Mouse (Mus musculus) MEL (cell line): ENCODE measurements at regions not wholly inside any gene's neighbourhood (a gene's known extent, or its start where the extent isn't known, plus 50 kb on each side); places are given as distances from the start of the nearest gene placed in this dataset.

Experiments used
- BHLHE40 ChIP-seq: IDR thresholded peaks from 2 replicates; pipeline ENCODE4 v1.6.1; 2012; ENCODE audit warnings: low read depth, mild to moderate bottlenecking, inconsistent platforms, low read length, improper control_type of control experiment, borderline replicate concordance
- CTCF ChIP-seq, 3 experiments: IDR thresholded peaks in 2 of 3; conservative IDR thresholded peaks in 1 of 3; 2 replicates each; pipeline ENCODE4 v1.5.1; 2011 to 2012; ENCODE audit warnings: low read length in 3 of 3, low read depth in 2 of 3, mild to moderate bottlenecking in 2 of 3, improper control_type of control experiment in 1 of 3, inconsistent platforms in 1 of 3, mixed read lengths in 1 of 3, moderate library complexity in 1 of 3; ENCODE audit not compliant: control insufficient read depth in 1 of 3, insufficient read depth in 1 of 3, poor library complexity in 1 of 3, severe bottlenecking in 1 of 3
- E2F4 ChIP-seq: IDR thresholded peaks from 2 replicates; pipeline ENCODE4 v1.6.1; 2011; ENCODE audit warnings: low read depth, low read length, improper control_type of control experiment, borderline replicate concordance
- KAT2A ChIP-seq: conservative IDR thresholded peaks from 2 replicates; pipeline ENCODE4 v1.6.1; 2012; ENCODE audit warnings: low read depth, low read length, improper control_type of control experiment, inconsistent platforms
- MAFK ChIP-seq: IDR thresholded peaks from 2 replicates; pipeline ENCODE4 v1.6.1; 2011; ENCODE audit warnings: low read depth, mild to moderate bottlenecking, low read length, improper control_type of control experiment, borderline replicate concordance
- MAX ChIP-seq: IDR thresholded peaks from 2 replicates; pipeline ENCODE4 v1.6.1; 2011; ENCODE audit warnings: low read length, improper control_type of control experiment
- POLR2A ChIP-seq, 2 experiments: IDR thresholded peaks; 2 replicates each; pipeline ENCODE4 v1.6.1; 2011 to 2012; ENCODE audit warnings: low read length in 2 of 2, mild to moderate bottlenecking in 2 of 2, control low read depth in 1 of 2, improper control_type of control experiment in 1 of 2, low read depth in 1 of 2, moderate library complexity in 1 of 2; ENCODE audit not compliant: control insufficient read depth in 1 of 2, insufficient read depth in 1 of 2, poor library complexity in 1 of 2
- RAD21 ChIP-seq: IDR thresholded peaks from 2 replicates; pipeline ENCODE4 v1.6.1; 2011; ENCODE audit warnings: mild to moderate bottlenecking, low read depth, low read length, improper control_type of control experiment
- SIN3A ChIP-seq: IDR thresholded peaks from 2 replicates; pipeline ENCODE4 v1.6.1; 2012; ENCODE audit warnings: low read length, improper control_type of control experiment, inconsistent platforms
- USF2 ChIP-seq, 2 experiments: IDR thresholded peaks; 2 replicates each; pipeline ENCODE4 v1.6.1; 2011 to 2012; ENCODE audit warnings: improper control_type of control experiment in 2 of 2, low read length in 2 of 2, borderline replicate concordance in 1 of 2, inconsistent platforms in 1 of 2, low read depth in 1 of 2, mild to moderate bottlenecking in 1 of 2; ENCODE audit not compliant: insufficient read depth in 1 of 2
- ZMIZ1 ChIP-seq: IDR thresholded peaks from 2 replicates; pipeline ENCODE4 v1.6.1; 2012; ENCODE audit warnings: low read depth, mild to moderate bottlenecking, inconsistent platforms, low read length, improper control_type of control experiment, moderate library complexity
- ZNF384 ChIP-seq: IDR thresholded peaks from 2 replicates; pipeline ENCODE4 v1.6.1; 2012; ENCODE audit warnings: low read depth, mild to moderate bottlenecking, inconsistent platforms, low read length, improper control_type of control experiment

GRCm38 (mm10) chr12:15552979-15553680 is 263.6 kb downstream of the Trib2 start:
- TF ChIP-seq SIN3A = no peak
- no peak for TF ChIP-seq RAD21
- no peak for TF ChIP-seq POLR2A (IDR thresholded peaks at IDR 0.05; ENCODE audit: control insufficient read depth in 1 of 2, insufficient read depth in 1 of 2, low read depth in 1 of 2, low read length in 2 of 2, poor library complexity in 1 of 2)
- TF ChIP-seq CTCF (IDR thresholded peaks at IDR 0.05 in 2 of 3, conservative IDR thresholded peaks at IDR 0.05 in 1 of 3; ENCODE audit: control insufficient read depth in 1 of 3, insufficient read depth in 1 of 3, low read depth in 2 of 3, low read length in 3 of 3, poor library complexity in 1 of 3, severe bottlenecking in 1 of 3) = no peak
- TF ChIP-seq KAT2A = no peak
- no peak for TF ChIP-seq ZMIZ1
- no peak for TF ChIP-seq E2F4
- no peak for TF ChIP-seq USF2 (IDR thresholded peaks at IDR 0.05; ENCODE audit: borderline replicate concordance in 1 of 2, insufficient read depth in 1 of 2, low read depth in 1 of 2, low read length in 2 of 2)
- no peak for TF ChIP-seq BHLHE40
- peak; percentile 52 for TF ChIP-seq ZNF384
- no peak for TF ChIP-seq MAFK
- no peak for TF ChIP-seq MAX
